Mouse (Mus musculus): ENCODE measurements at regions not wholly inside any gene's neighbourhood (a gene's known extent, or its start where the extent isn't known, plus 50 kb on each side); places are given as distances from the start of the nearest gene placed in this dataset.
A peak's percentile ranks its signal among the peaks of the same experiment; 100 is the strongest.

DNA sequence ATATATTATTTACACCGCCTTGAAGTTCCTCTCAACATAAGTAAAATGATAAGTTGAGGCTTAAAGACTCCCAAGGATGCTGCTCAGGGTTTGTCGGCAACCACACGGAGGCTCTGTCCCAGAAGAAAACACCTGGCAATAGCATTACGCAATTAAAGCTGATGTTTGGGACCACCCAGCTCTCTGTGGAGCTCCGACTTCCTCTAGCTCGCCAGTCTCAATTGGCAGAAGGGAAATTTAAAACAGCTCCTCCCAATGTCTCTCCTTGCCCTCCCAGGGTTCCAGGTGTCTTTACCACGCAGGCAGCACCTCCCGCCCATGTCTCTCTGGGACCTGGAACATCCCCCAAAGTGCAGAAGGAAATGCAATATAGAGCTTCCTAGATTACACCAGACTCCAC, 701.1 kb downstream of the Slc4a3 start:
- H3K4me2 ChIP-seq (ENCODE audit: low read depth, low read length), result no peak overlapping the region
- peaks cover 16% of the 10 kb centered on the region for H3K4me1 ChIP-seq (ENCODE audit: control insufficient read depth, insufficient read depth, low read length)

GRCm38 (mm10) chr1:76258217-76258616, 712.2 kb downstream of the Slc4a3 start:
- WGBS, result 28% methylated on average over 4 of the region's 4 CpGs
- no peaks in the 10 kb centered on the region for H3K36me3 ChIP-seq (ENCODE audit: control insufficient read depth, insufficient read depth, low read length)
- no peak overlapping the region for H3K27ac ChIP-seq (replicated peaks; ENCODE audit: low read depth, low read length)
- no peaks in the 10 kb centered on the region for H3K27me3 ChIP-seq (replicated peaks; ENCODE audit: control insufficient read depth, insufficient read depth, low read length)
- no peak for DNase-seq (ENCODE audit: low spot score)
- no peak overlapping the region for H3K9ac ChIP-seq (ENCODE audit: low read depth, low read length)
- H3K9me3 ChIP-seq (ENCODE audit: control insufficient read depth, low read length), result no peaks in the 10 kb centered on the region
- H3K4me2 ChIP-seq (ENCODE audit: low read depth, low read length), result no peak overlapping the region
- no peak for ATAC-seq (ENCODE audit: low read depth)
- H3K4me1 ChIP-seq (ENCODE audit: control insufficient read depth, insufficient read depth, low read length), result no peaks in the 10 kb centered on the region
- H3K4me3 ChIP-seq (ENCODE audit: low read depth, low read length), result no peak overlapping the region

More for the DNA sequence above, 701.1 kb downstream of the Slc4a3 start:
- Histone ChIP-seq H3K4me3 (ENCODE audit: low read depth, low read length) (no peak overlapping the region), H3K27me3 (replicated peaks; ENCODE audit: control insufficient read depth, insufficient read depth, low read length) (no peaks in the 10 kb centered on the region), H3K9me3 (ENCODE audit: control insufficient read depth, low read length) (no peaks in the 10 kb centered on the region), H3K36me3 (ENCODE audit: control insufficient read depth, insufficient read depth, low read length) (no peaks in the 10 kb centered on the region), H3K9ac (ENCODE audit: low read depth, low read length) (no peak overlapping the region), H3K27ac (replicated peaks; ENCODE audit: low read depth, low read length) (no peak overlapping the region)
- 29% methylated on average over 8 of the region's 8 CpGs for WGBS
- DNase-seq (ENCODE audit: low spot score), result peak; percentile 58
- ATAC-seq (ENCODE audit: low read depth), result no peak

DNA sequence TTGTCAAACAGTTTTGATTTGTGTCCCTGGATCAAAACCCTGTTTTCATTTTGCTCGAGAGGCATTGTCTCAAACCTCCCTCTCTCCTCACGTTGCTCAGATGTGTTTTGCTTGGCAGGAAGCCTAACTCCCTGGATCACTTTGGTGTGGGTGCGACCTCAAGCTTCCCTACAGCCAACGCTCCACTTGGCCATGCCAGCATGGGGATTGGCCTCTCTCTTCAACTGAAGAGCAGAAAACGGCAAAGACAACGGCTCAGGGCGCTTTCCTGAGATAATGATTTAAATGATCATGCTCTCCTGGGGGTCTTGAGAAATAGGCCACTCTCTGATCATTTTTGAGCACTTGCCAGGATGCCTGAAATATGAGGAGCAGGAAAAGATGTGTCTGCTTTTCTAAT, 730.1 kb downstream of the Slc4a3 start:
- H3K9ac ChIP-seq (ENCODE audit: low read depth, low read length), result no peak overlapping the region
- no peaks in the 10 kb centered on the region for H3K27me3 ChIP-seq (replicated peaks; ENCODE audit: control insufficient read depth, insufficient read depth, low read length)
- H3K27ac ChIP-seq (replicated peaks; ENCODE audit: low read depth, low read length), result peak overlapping the region; percentile 33; the same call in 1 of the 2 replicates
- no peaks in the 10 kb centered on the region for H3K9me3 ChIP-seq (ENCODE audit: control insufficient read depth, low read length)
- 19% methylated on average over 7 of the region's 7 CpGs for WGBS
- H3K36me3 ChIP-seq (ENCODE audit: control insufficient read depth, insufficient read depth, low read length), result no peaks in the 10 kb centered on the region
- ATAC-seq (ENCODE audit: low read depth), result peak; percentile 55; the same call in 1 of the 2 replicates
- no peak overlapping the region for H3K4me3 ChIP-seq (ENCODE audit: low read depth, low read length)
- peak overlapping the region; percentile 4; the same call in 1 of the 2 replicates for H3K4me2 ChIP-seq (ENCODE audit: low read depth, low read length)
- DNase-seq (ENCODE audit: low spot score), result peak; percentile 77
- peaks cover 10% of the 10 kb centered on the region for H3K4me1 ChIP-seq (ENCODE audit: control insufficient read depth, insufficient read depth, low read length)

GRCm38 (mm10) chr1:76276624-76277023, 730.6 kb downstream of the Slc4a3 start:
- 44% methylated on average over 3 of the region's 3 CpGs for WGBS
- no peaks in the 10 kb centered on the region for H3K9me3 ChIP-seq (ENCODE audit: control insufficient read depth, low read length)
- no peak overlapping the region for H3K4me3 ChIP-seq (ENCODE audit: low read depth, low read length)
- H3K27ac ChIP-seq (replicated peaks; ENCODE audit: low read depth, low read length), result no peak overlapping the region
- ATAC-seq (ENCODE audit: low read depth) (no peak), DNase-seq (ENCODE audit: low spot score) (no peak)
- H3K4me1 ChIP-seq (ENCODE audit: control insufficient read depth, insufficient read depth, low read length), result peaks cover 10% of the 10 kb centered on the region
- no peaks in the 10 kb centered on the region for H3K36me3 ChIP-seq (ENCODE audit: control insufficient read depth, insufficient read depth, low read length)
- no peak overlapping the region for H3K4me2 ChIP-seq (ENCODE audit: low read depth, low read length)
- H3K27me3 ChIP-seq (replicated peaks; ENCODE audit: control insufficient read depth, insufficient read depth, low read length), result no peaks in the 10 kb centered on the region
- no peak overlapping the region for H3K9ac ChIP-seq (ENCODE audit: low read depth, low read length)

DNA sequence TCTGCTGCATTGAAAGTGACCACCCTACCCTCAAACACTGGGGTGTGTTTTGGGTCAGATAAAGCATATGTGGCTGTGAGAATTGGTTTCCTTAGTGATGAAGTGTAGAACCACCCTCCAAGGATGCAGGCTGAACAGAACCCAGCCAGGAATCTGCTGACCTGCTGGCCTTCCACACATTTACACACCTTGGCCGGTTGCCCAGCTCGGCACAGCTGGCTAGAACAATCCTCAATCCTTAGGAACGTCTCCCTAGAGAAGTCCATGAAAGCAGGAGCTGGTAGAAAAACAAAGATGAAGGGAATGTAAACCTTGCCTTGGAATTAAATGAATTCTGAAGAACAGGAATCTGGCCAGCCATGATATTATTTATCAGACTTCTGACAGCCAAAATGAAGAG, 737.3 kb downstream of the Slc4a3 start:
- no peak overlapping the region for H3K4me3 ChIP-seq (ENCODE audit: low read depth, low read length)
- ATAC-seq (ENCODE audit: low read depth), result peak; percentile 44; the same call in 1 of the 2 replicates
- peak; percentile 84 for DNase-seq (ENCODE audit: low spot score)
- no peak overlapping the region for H3K9ac ChIP-seq (ENCODE audit: low read depth, low read length)
- H3K4me2 ChIP-seq (ENCODE audit: low read depth, low read length), result no peak overlapping the region
- WGBS, result 29% methylated on average over 3 of the region's 3 CpGs
- no peaks in the 10 kb centered on the region for H3K36me3 ChIP-seq (ENCODE audit: control insufficient read depth, insufficient read depth, low read length)
- H3K27me3 ChIP-seq (replicated peaks; ENCODE audit: control insufficient read depth, insufficient read depth, low read length), result no peaks in the 10 kb centered on the region
- H3K4me1 ChIP-seq (ENCODE audit: control insufficient read depth, insufficient read depth, low read length), result peaks cover 6% of the 10 kb centered on the region; the same call in 1 of the 2 replicates
- no peak overlapping the region for H3K27ac ChIP-seq (replicated peaks; ENCODE audit: low read depth, low read length)
- no peaks in the 10 kb centered on the region for H3K9me3 ChIP-seq (ENCODE audit: control insufficient read depth, low read length)

DNA sequence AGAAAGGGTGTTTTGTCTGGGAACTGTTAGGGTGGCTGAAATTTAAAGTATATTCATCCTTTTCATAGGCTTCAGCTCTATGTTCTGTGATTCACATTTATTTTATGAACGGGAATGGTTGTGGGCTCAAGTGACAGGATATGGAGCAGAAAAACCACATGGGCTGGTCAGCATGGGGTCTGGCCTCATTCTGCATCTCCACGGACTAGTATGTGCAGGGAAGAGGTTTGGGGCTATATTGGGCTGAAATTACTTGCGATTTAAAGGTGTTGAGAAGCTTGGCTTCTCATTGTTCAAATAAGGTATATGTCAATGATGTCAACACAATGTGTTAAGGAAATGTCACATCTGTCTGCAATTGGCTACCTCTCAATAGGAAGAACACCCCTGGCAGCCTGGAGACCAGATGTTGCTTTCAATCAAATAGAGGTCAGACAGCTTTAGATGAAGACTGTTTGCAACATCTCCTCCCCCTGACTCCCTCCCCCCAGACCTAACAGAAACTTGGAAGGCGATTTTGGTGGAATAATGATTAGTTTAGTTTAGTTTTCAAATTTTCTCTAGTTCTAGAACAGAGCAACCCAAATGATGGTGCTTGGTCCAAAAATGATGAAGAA, 777.0 kb downstream of the Slc4a3 start:
- H3K36me3 ChIP-seq (ENCODE audit: control insufficient read depth, insufficient read depth, low read length), result no peaks in the 10 kb centered on the region
- no peak overlapping the region for H3K4me3 ChIP-seq (ENCODE audit: low read depth, low read length)
- H3K27me3 ChIP-seq (replicated peaks; ENCODE audit: control insufficient read depth, insufficient read depth, low read length), result no peaks in the 10 kb centered on the region
- WGBS, result 44% methylated on average over 4 of the region's 4 CpGs
- H3K4me2 ChIP-seq (ENCODE audit: low read depth, low read length), result no peak overlapping the region
- no peaks in the 10 kb centered on the region for H3K9me3 ChIP-seq (ENCODE audit: control insufficient read depth, low read length)
- ATAC-seq (ENCODE audit: low read depth), result no peak
- H3K27ac ChIP-seq (replicated peaks; ENCODE audit: low read depth, low read length), result no peak overlapping the region
- peak; percentile 34 for DNase-seq (ENCODE audit: low spot score)
- no peaks in the 10 kb centered on the region; the same call in 1 of the 2 replicates for H3K4me1 ChIP-seq (ENCODE audit: control insufficient read depth, insufficient read depth, low read length)
- no peak overlapping the region for H3K9ac ChIP-seq (ENCODE audit: low read depth, low read length)

GRCm38 (mm10) chr1:76323592-76323991, 777.5 kb downstream of the Slc4a3 start:
- Histone ChIP-seq H3K4me3 (ENCODE audit: low read depth, low read length) (no peak overlapping the region), H3K9ac (ENCODE audit: low read depth, low read length) (no peak overlapping the region), H3K27ac (replicated peaks; ENCODE audit: low read depth, low read length) (no peak overlapping the region), H3K9me3 (ENCODE audit: control insufficient read depth, low read length) (no peaks in the 10 kb centered on the region), H3K4me2 (ENCODE audit: low read depth, low read length) (no peak overlapping the region), H3K4me1 (ENCODE audit: control insufficient read depth, insufficient read depth, low read length) (no peaks in the 10 kb centered on the region; the same call in 1 of the 2 replicates), H3K27me3 (replicated peaks; ENCODE audit: control insufficient read depth, insufficient read depth, low read length) (no peaks in the 10 kb centered on the region), H3K36me3 (ENCODE audit: control insufficient read depth, insufficient read depth, low read length) (no peaks in the 10 kb centered on the region)
- ATAC-seq (ENCODE audit: low read depth) (no peak), DNase-seq (ENCODE audit: low spot score) (peak; percentile 53)
- WGBS, result 42% methylated on average over 4 of the region's 4 CpGs

- no peaks in the 10 kb centered on the region for H3K27me3 ChIP-seq (replicated peaks; ENCODE audit: control insufficient read depth, insufficient read depth, low read length)
- H3K36me3 ChIP-seq (ENCODE audit: control insufficient read depth, insufficient read depth, low read length), result no peaks in the 10 kb centered on the region
- H3K9me3 ChIP-seq (ENCODE audit: control insufficient read depth, low read length), result no peaks in the 10 kb centered on the region
- no peak for ATAC-seq (ENCODE audit: low read depth)
- no peak overlapping the region for H3K27ac ChIP-seq (replicated peaks; ENCODE audit: low read depth, low read length)
- DNase-seq (ENCODE audit: low spot score), result no peak
- no peaks in the 10 kb centered on the region for H3K4me1 ChIP-seq (ENCODE audit: control insufficient read depth, insufficient read depth, low read length)
- no peak overlapping the region for H3K4me3 ChIP-seq (ENCODE audit: low read depth, low read length)
- no peak overlapping the region for H3K9ac ChIP-seq (ENCODE audit: low read depth, low read length)
- no peak overlapping the region for H3K4me2 ChIP-seq (ENCODE audit: low read depth, low read length)
These were observed 789.9 kb downstream of the Slc4a3 start for GRCm38 (mm10) chr1:76336011-76336410.

DNA sequence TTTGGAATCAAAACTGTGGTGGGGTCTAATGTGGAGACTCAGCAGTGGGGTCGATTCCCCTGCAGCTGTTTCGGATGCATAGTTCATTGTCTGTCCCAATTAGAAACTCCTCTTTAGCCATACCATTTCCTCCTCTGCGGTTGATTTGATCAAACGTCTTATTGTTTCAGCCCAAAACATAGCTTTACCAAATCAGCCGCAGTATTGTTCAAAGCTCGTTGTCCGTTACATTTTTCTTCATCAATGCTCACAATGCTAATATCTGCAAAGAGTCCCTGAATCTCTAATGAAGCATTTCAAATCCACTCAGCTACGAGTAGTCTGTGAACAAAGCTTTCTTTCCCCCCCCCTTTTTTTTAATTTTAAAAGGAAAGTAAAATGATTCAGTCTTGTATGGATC, 816.0 kb downstream of the Slc4a3 start:
- no peaks in the 10 kb centered on the region for H3K4me1 ChIP-seq (ENCODE audit: control insufficient read depth, insufficient read depth, low read length)
- ATAC-seq (ENCODE audit: low read depth), result no peak
- H3K36me3 ChIP-seq (ENCODE audit: control insufficient read depth, insufficient read depth, low read length), result no peaks in the 10 kb centered on the region
- H3K9ac ChIP-seq (ENCODE audit: low read depth, low read length), result no peak overlapping the region
- H3K4me2 ChIP-seq (ENCODE audit: low read depth, low read length), result no peak overlapping the region
- no peak overlapping the region for H3K27ac ChIP-seq (replicated peaks; ENCODE audit: low read depth, low read length)
- WGBS, result 35% methylated on average over 8 of the region's 8 CpGs
- no peak overlapping the region for H3K4me3 ChIP-seq (ENCODE audit: low read depth, low read length)
- no peaks in the 10 kb centered on the region for H3K9me3 ChIP-seq (ENCODE audit: control insufficient read depth, low read length)
- H3K27me3 ChIP-seq (replicated peaks; ENCODE audit: control insufficient read depth, insufficient read depth, low read length), result no peaks in the 10 kb centered on the region
- DNase-seq (ENCODE audit: low spot score), result peak; percentile 28
